Mouse (Mus musculus) liver, embryonic 13.5 days (tissue): ENCODE results near the gene Ctse. TPM values are rescaled to one million over a fixed set of nuclear protein-coding genes. Genes with fewer than 3 reads are reported as not detected.

Source experiments
- ATAC-seq: fragments of 200-750 bp; cut with Nextera tagmentation; 2 replicates; pipeline ENCODE4 v1.8.0; 2017; ENCODE audit warnings: low read depth, mild to moderate bottlenecking, moderate number of reproducible peaks, moderate library complexity
- DNase-seq: peaks from one replicate; pipeline ENCODE4 v3.0.0; 2022
- H3K27ac ChIP-seq: fragments of 300-500 bp; sonication (generic); 2 replicates; pipeline ENCODE4 v1.5.1; 2015; ENCODE audit warnings: moderate library complexity, mild to moderate bottlenecking, inconsistent platforms
- H3K27me3 ChIP-seq: fragments of 300-500 bp; sonication (generic); 2 replicates; pipeline ENCODE4 v1.6.1; 2015; ENCODE audit warnings: mild to moderate bottlenecking, inconsistent platforms
- H3K36me3 ChIP-seq: fragments of 300-500 bp; sonication (generic); 2 replicates; pipeline ENCODE4 v1.6.1; 2015; ENCODE audit warnings: mild to moderate bottlenecking, inconsistent platforms
- H3K4me1 ChIP-seq: fragments of 300-500 bp; sonication (generic); replicated peaks from 2 replicates; pipeline ENCODE4 v1.6.1; 2015; ENCODE audit warnings: inconsistent platforms
- H3K4me2 ChIP-seq: fragments of 300-500 bp; sonication (generic); 2 replicates; pipeline ENCODE4 v1.6.1; 2015; ENCODE audit warnings: inconsistent platforms, mild to moderate bottlenecking, moderate library complexity
- H3K4me3 ChIP-seq: fragments of 300-500 bp; sonication (generic); replicated peaks from 2 replicates; pipeline ENCODE4 v1.5.1; 2015; ENCODE audit warnings: mild to moderate bottlenecking, inconsistent platforms
- H3K9ac ChIP-seq: fragments of 300-500 bp; sonication (generic); 2 replicates; pipeline ENCODE4 v1.6.1; 2015; ENCODE audit warnings: mild to moderate bottlenecking, inconsistent platforms
- H3K9me3 ChIP-seq: fragments of 300-500 bp; sonication (generic); replicated peaks from 2 replicates; pipeline ENCODE4 v1.6.1; 2016; ENCODE audit warnings: inconsistent platforms
- WGBS: fragments of 180-500 bp; shearing (Covaris S2); methylation state at CpG from one replicate; pipeline ENCODE4 v1.1.7; 2015; ENCODE audit not compliant: insufficient replicate concordance; 5-methylcytosine and 5-hydroxymethylcytosine counted together
- polyA plus RNA-seq: library from polyadenylated mRNA; unstranded; fragments of >200 nt; fragmentation: Nextera tagmentation; extraction: Ambion mirVana; gene quantifications from 2 replicates; pipeline ENCODE4 v1.2.1, GENCODE M21; 2015

The Ctse gene
- polyA plus RNA-seq, 1 experiment from 2014 or later: 13.0 TPM

DNA sequence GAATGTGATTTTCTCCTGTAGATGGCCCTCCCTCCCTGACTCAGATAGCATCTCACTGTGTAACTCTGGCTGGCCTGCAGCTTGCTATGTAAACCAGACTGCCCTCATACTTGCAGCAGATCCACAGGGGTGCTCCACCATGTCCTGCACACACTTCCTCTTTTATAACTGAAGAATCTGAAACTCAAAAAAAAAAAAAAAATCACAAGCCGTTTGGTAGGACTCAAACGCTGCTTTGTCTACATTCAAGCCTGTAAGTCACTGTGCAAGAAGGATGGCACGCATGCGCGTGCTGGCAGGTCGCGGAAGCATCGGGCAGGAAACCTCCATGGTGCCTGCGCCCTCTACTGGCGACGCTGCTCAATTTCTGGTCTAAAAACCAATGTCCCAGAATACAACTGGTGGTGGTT lies 19.8 kb downstream of the Ctse start:
- no peaks in the 10 kb centered on the region for H3K27me3 ChIP-seq
- peak; percentile 84 for DNase-seq
- peak overlapping the region; percentile 21 for H3K4me2 ChIP-seq
- no peak overlapping the region for H3K27ac ChIP-seq
- peaks cover 24% of the 10 kb centered on the region for H3K4me1 ChIP-seq
- no peak overlapping the region for H3K9ac ChIP-seq
- H3K9me3 ChIP-seq: no peaks in the 10 kb centered on the region
- no peak overlapping the region for H3K4me3 ChIP-seq
- peak; percentile 74 for ATAC-seq
- WGBS: under 1% methylated on average over 11 of the region's 11 CpGs
- no peaks in the 10 kb centered on the region for H3K36me3 ChIP-seq

DNA sequence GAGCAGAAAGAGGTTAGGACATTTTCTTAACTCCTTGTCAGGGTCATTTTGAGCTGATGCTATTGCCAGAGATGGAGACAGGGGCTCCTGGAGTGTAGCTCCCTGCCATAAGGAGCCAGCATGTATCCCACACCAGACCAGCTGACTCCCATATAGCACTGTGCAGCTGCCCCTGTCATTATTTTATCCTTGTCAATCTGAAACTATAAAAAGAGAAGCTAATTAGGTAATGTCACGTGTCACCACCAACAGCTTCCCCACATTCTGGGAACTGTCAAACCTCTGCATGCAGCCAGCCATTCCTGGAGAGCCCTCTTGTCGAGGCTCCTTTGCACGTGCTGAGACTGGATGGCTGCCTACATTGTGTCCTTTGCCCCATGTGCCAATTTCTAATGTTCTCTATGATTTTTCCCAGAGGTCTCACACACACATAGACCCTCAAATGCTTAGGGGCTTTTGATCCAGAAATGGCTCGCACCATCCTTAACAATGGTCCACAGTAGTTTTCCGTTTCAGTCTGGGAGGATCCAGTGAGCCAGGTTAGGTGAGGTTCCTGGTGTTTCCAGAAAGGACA lies 21.5 kb downstream of the Ctse start:
- DNase-seq: no peak
- H3K9ac ChIP-seq: no peak overlapping the region
- no peak overlapping the region for H3K4me3 ChIP-seq
- no peaks in the 10 kb centered on the region for H3K36me3 ChIP-seq
- no peaks in the 10 kb centered on the region for H3K9me3 ChIP-seq
- ATAC-seq: no peak
- H3K4me2 ChIP-seq: no peak overlapping the region
- H3K27me3 ChIP-seq: no peaks in the 10 kb centered on the region
- peaks cover 33% of the 10 kb centered on the region for H3K4me1 ChIP-seq
- no peak overlapping the region for H3K27ac ChIP-seq
- 63% methylated on average over 5 of the region's 5 CpGs for WGBS

DNA sequence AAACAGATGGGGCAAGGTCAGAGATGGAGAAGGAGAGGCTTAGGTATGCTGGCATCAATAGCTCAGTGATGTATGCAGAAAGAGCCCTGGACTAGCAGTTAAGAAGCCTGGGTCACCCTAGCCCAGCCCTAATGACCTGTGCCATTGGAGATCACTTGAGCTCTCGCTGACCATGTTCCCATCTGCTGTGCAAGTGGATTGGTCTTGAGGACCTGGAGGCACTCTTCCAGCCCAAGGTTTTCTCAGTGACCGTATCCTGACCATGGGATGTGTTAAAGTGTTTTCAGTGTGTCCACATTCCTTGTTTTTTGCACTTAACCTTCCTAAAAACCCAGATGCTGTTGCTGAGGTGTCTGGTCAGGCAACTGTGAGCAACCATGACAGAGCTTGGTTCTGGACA lies 22.2 kb downstream of the Ctse start:
- 78% methylated on average over 2 of the region's 2 CpGs for WGBS
- H3K27ac ChIP-seq: no peak overlapping the region
- H3K4me2 ChIP-seq: no peak overlapping the region
- no peak for ATAC-seq
- H3K36me3 ChIP-seq: no peaks in the 10 kb centered on the region
- H3K9me3 ChIP-seq: no peaks in the 10 kb centered on the region
- no peaks in the 10 kb centered on the region for H3K27me3 ChIP-seq
- H3K9ac ChIP-seq: no peak overlapping the region
- no peak for DNase-seq
- H3K4me3 ChIP-seq: no peak overlapping the region
- peaks cover 33% of the 10 kb centered on the region for H3K4me1 ChIP-seq

DNA sequence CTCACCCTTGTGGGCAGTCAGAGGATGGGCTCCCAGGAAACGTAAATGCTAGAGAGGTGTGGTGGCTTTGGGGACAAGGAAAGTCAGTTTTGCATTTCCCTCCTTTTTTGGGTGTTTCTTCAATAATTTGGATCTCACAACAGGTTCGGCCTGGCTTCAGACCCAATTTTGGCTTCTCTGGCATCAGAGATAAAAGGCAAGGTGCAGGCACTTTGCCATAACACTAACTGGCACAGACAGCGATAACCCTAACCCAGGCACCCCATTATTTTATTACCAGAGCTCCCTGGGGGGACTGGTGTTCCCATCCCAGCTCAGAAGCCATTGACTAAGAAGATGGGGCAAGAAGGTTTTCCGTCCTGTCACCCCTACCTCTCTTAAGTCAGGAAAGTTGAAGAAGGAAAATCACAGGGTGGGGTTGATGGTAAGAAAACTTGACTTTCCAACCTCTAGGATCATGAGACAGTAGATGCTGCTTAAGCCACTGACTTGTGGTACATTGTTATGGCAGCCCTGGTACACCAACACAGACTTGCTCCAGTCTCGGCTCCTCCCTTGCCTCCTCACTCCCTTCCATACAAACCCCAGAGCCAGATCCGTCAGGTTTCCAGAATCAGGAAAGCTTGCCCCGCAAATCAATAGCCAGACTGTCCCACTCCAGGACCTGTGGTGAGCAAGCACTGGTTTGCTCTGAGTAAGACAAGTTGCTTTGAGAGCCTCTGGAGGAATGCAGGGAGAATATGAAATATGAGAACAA lies 22.8 kb downstream of the Ctse start:
- H3K27ac ChIP-seq: no peak overlapping the region
- WGBS: 73% methylated on average over 7 of the region's 7 CpGs

DNA sequence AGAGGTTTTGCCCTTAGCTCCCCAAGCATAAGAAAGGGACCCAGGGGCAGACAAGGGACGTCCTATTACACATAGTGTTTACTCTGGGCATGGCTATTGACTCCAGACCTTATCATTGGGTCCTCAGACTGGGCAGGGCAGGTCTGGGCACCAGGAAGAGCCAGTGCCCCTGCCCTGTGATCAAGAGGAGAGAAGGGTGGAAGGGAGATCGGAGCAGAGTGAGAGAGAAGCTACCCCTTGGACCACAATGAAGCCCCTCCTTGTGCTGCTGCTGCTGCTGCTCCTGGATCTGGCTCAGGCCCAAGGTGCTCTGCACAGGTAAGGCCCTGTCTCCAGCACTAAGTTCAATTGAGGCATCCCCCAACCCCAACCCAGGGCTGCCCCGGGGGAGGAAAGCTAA lies 23.6 kb downstream of the Ctse start:
- Histone ChIP-seq H3K36me3 (no peaks in the 10 kb centered on the region), H3K27me3 (no peaks in the 10 kb centered on the region), H3K9me3 (no peaks in the 10 kb centered on the region), H3K9ac (peak overlapping the region; percentile 20; the same call in 1 of the 2 replicates), H3K4me2 (no peak overlapping the region), H3K4me3 (no peak overlapping the region), H3K27ac (no peak overlapping the region), H3K4me1 (peaks cover 33% of the 10 kb centered on the region)
- no peak for DNase-seq
- 59% methylated on average over 3 of the region's 3 CpGs for WGBS
- peak; percentile 72 for ATAC-seq

More for the DNA sequence above, 22.8 kb downstream of the Ctse start:
- no peak for ATAC-seq
- Histone ChIP-seq H3K4me3 (no peak overlapping the region), H3K9me3 (no peaks in the 10 kb centered on the region), H3K4me2 (no peak overlapping the region), H3K27me3 (no peaks in the 10 kb centered on the region), H3K4me1 (peaks cover 33% of the 10 kb centered on the region), H3K36me3 (no peaks in the 10 kb centered on the region), H3K9ac (no peak overlapping the region)
- DNase-seq: no peak

DNA sequence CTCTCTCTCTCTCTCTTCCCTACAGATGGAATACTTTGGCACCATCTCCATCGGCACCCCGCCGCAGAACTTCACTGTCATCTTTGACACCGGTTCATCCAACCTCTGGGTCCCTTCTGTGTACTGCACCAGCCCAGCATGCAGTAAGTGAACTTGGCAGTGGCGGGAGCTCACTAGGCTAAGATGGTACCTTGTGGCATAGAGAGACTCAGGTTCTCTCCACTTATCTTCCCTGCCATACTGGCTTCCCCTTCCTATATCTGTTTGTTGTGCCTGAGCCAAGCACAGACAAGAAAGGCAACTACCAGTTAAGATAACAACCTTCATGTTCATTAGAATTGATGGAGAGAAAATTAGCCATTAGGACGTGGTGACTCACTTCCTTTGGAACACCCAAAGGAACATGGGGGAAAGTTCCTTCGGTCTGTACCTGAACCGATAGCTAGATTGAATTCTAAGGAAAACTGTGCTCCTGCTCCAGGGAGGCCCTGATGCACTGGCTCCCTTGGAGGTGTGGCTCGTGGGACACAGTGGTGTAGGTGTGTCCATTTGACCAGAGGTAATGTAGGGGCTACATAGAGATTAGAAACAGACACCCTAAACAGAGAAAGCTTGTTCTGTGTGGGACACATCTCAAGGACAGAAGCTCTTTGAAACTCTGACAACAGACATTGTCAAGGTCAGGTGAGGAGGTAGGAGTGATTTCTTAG lies 25.3 kb downstream of the Ctse start:
- Histone ChIP-seq H3K9me3 (no peaks in the 10 kb centered on the region), H3K4me3 (no peak overlapping the region), H3K27ac (no peak overlapping the region), H3K27me3 (no peaks in the 10 kb centered on the region), H3K36me3 (no peaks in the 10 kb centered on the region), H3K9ac (no peak overlapping the region), H3K4me2 (no peak overlapping the region), H3K4me1 (peaks cover 25% of the 10 kb centered on the region)
- ATAC-seq (peak; percentile 69), DNase-seq (no peak)
- 58% methylated on average over 9 of the region's 9 CpGs for WGBS

GRCm38 (mm10) chr1:131664136-131664535 lies 26.0 kb downstream of the Ctse start:
- H3K4me2 ChIP-seq: no peak overlapping the region
- ATAC-seq (no peak), DNase-seq (no peak)
- no peaks in the 10 kb centered on the region for H3K27me3 ChIP-seq
- WGBS: 85% methylated on average over 5 of the region's 5 CpGs
- no peaks in the 10 kb centered on the region for H3K36me3 ChIP-seq
- no peaks in the 10 kb centered on the region for H3K9me3 ChIP-seq
- H3K9ac ChIP-seq: no peak overlapping the region
- H3K4me3 ChIP-seq: no peak overlapping the region
- H3K4me1 ChIP-seq: peaks cover 25% of the 10 kb centered on the region
- H3K27ac ChIP-seq: no peak overlapping the region

GRCm38 (mm10) chr1:131665886-131666285 lies 27.8 kb downstream of the Ctse start:
- peaks cover 25% of the 10 kb centered on the region for H3K4me1 ChIP-seq
- 83% methylated on average over 1 of the region's 1 CpGs for WGBS
- no peaks in the 10 kb centered on the region for H3K27me3 ChIP-seq
- H3K9me3 ChIP-seq: no peaks in the 10 kb centered on the region
- no peak overlapping the region for H3K4me2 ChIP-seq
- no peak overlapping the region for H3K9ac ChIP-seq
- H3K27ac ChIP-seq: no peak overlapping the region
- ATAC-seq (no peak), DNase-seq (no peak)
- H3K4me3 ChIP-seq: no peak overlapping the region
- no peaks in the 10 kb centered on the region for H3K36me3 ChIP-seq

DNA sequence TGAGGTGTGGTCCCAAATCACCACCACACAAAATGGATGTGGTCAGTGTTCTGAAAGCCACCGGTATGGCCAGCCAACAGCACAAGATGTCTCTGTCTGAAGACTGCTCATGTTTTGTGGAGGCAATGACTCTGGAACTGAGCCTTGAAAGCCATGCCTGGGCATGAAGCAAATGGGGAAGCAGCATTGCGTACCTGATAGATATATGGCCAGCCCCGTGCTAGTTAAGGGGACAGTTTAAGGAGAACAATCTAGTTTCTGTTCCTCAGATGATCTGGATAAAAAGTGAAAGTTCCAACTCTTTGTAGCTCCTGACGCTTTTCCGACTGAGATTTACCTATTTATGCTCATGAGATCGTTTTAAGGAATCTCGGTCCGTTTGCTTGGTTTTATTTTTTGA lies 33.0 kb downstream of the Ctse start:
- DNase-seq (no peak), ATAC-seq (no peak)
- 68% methylated on average over 8 of the region's 8 CpGs for WGBS
- Histone ChIP-seq H3K4me1 (no peaks in the 10 kb centered on the region), H3K9me3 (no peaks in the 10 kb centered on the region), H3K4me3 (no peak overlapping the region), H3K27me3 (no peaks in the 10 kb centered on the region), H3K9ac (no peak overlapping the region), H3K4me2 (no peak overlapping the region), H3K27ac (no peak overlapping the region), H3K36me3 (no peaks in the 10 kb centered on the region)

GRCm38 (mm10) chr1:131672361-131672760 lies 34.3 kb downstream of the Ctse start:
- Histone ChIP-seq H3K4me1 (no peaks in the 10 kb centered on the region), H3K27me3 (no peaks in the 10 kb centered on the region), H3K27ac (no peak overlapping the region), H3K4me2 (no peak overlapping the region), H3K9ac (no peak overlapping the region), H3K4me3 (no peak overlapping the region), H3K9me3 (no peaks in the 10 kb centered on the region), H3K36me3 (no peaks in the 10 kb centered on the region)
- no peak for DNase-seq
- no peak for ATAC-seq
- 25% methylated on average over 7 of the region's 7 CpGs for WGBS

- H3K27ac ChIP-seq: no peak overlapping the region
- H3K36me3 ChIP-seq: no peaks in the 10 kb centered on the region
- H3K4me2 ChIP-seq: no peak overlapping the region
- no peak for ATAC-seq
- no peaks in the 10 kb centered on the region for H3K9me3 ChIP-seq
- H3K27me3 ChIP-seq: no peaks in the 10 kb centered on the region
- H3K4me1 ChIP-seq: no peaks in the 10 kb centered on the region
- no peak for DNase-seq
- H3K9ac ChIP-seq: no peak overlapping the region
- WGBS: 64% methylated on average over 5 of the region's 5 CpGs
- H3K4me3 ChIP-seq: no peak overlapping the region
Measured at GRCm38 (mm10) chr1:131679644-131680043, 41.5 kb downstream of the Ctse start.
